Comparison of ENCODE assay signal across 21 mouse cellular contexts in the genomic region with DNA sequence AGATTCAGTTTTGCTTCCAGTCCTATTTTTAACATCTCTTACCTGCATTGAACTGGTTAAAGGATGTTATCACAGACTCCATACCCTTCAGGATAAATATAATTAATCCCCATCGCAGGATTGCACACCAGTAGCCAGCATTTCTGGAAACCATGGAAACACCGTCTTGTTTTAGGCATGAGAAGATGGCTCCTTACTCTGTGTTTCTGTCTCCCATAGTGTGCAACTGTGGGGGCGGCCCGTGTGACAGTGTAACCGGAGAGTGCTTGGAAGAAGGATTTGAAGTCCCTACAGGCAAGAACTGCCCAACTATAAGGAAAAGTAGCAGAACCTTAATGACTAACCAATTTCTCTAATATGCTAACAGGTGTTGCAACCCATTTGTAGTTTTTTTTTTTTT.
A peak's percentile ranks its signal among the peaks of the same experiment; 100 is the strongest.
DNase-seq lines count a peak whose midpoint lies in the region; ATAC-seq and TF ChIP-seq lines count a peak whose summit lies in the region.
"Had no signal": no experiment of that assay in that cellular context is flagged by ENCODE, and none has a peak within 500 bp of the region (broad histone marks: within the 10 kb centered on the region; RNA-seq: fewer than 3 reads in every experiment).

No protein-coding gene starts in this region.

- H3K9me3 ChIP-seq in heart, embryonic 11.5 days (replicated peaks; ENCODE audit: control insufficient read depth, low read length) = no peaks in the 10 kb centered on the region
- H3K9me3 ChIP-seq in midbrain, embryonic 11.5 days (ENCODE audit: control insufficient read depth, low read length) = no peaks in the 10 kb centered on the region
- H3K9me3 ChIP-seq: forebrain, embryonic 12.5 days; G1E; neural tube, embryonic 12.5 days; stomach, embryonic 15.5 days had no signal

- intact Hi-C loops in left cerebral cortex, adult 2 months (cut with DNase I) = loop anchor here (10.0 kb wide), 1 partner anchor 454 kb away; no protein-coding TSS in a partner anchor
- intact Hi-C loops in left cerebral cortex, postnatal 4 days (cut with DNase I) = no loop called here

- DNase-seq in heart, adult 11 months = peak; percentile 51
- peak; percentile 13 to 31 for DNase-seq in left cerebral cortex, adult 2 months (ENCODE audit: extremely low spot score in 1 of 2, low spot score in 2 of 2)
- no peak for DNase-seq in left cerebral cortex, postnatal 4 days
- peak; percentile 85 for DNase-seq in midbrain, embryonic 11.5 days (ENCODE audit: low spot score, missing footprints)
- peak; percentile 40 for DNase-seq in right cerebral cortex, postnatal 14 days
- DNase-seq in embryo, embryonic 9.5 days (ENCODE audit: extremely low spot score) = no peak
- no peak for DNase-seq in embryo, embryonic 10 days (ENCODE audit: low spot score)
- DNase-seq: adrenal gland, postnatal 25 days; cerebellum, adult 11-12 months; cerebellum, postnatal 36 days; gastrocnemius, postnatal 36 days; kidney, adult 2 months; kidney, postnatal 25 days; liver; lung, postnatal 10 days; thymus, adult 18-20 months had no signal

- no peaks in the 10 kb centered on the region for H3K4me1 ChIP-seq in heart, embryonic 11.5 days (ENCODE audit: control insufficient read depth, insufficient read depth, low read length)
- H3K4me1 ChIP-seq in midbrain, embryonic 11.5 days (ENCODE audit: control insufficient read depth, insufficient read depth, low read length) = peaks cover 7% of the 10 kb centered on the region
- H3K4me1 ChIP-seq: neural tube, embryonic 12.5 days; stomach, embryonic 15.5 days had no signal

- H3K4me3 ChIP-seq in heart, embryonic 11.5 days (ENCODE audit: low read depth, low read length) = no peak overlapping the region
- no peak overlapping the region for H3K4me3 ChIP-seq in left cerebral cortex, adult 2 months
- no peak overlapping the region for H3K4me3 ChIP-seq in midbrain, embryonic 11.5 days (ENCODE audit: low read depth, low read length)
- H3K4me3 ChIP-seq: forebrain, embryonic 12.5 days; neural tube, embryonic 12.5 days; stomach, embryonic 15.5 days had no signal

- no peak for ATAC-seq in heart, embryonic 11.5 days (replicated peaks; ENCODE audit: insufficient number of reproducible peaks, low FRiP score, low TSS enrichment)
- peak; percentile 46; the same call in 1 of the 2 replicates for ATAC-seq in midbrain, embryonic 11.5 days (ENCODE audit: low FRiP score)

- H3K9ac ChIP-seq in heart, embryonic 11.5 days (ENCODE audit: low read depth, low read length) = no peak overlapping the region
- H3K9ac ChIP-seq in midbrain, embryonic 11.5 days (ENCODE audit: low read length) = no peak overlapping the region
- H3K9ac ChIP-seq: forebrain, embryonic 12.5 days; neural tube, embryonic 12.5 days; stomach, embryonic 15.5 days had no signal

- 92% methylated on average over 5 of the region's 5 CpGs for WGBS in heart, embryonic 11.5 days (ENCODE audit: insufficient replicate concordance)
- 59% methylated on average over 5 of the region's 5 CpGs for WGBS in midbrain, embryonic 11.5 days

- no peaks in the 10 kb centered on the region for H3K27me3 ChIP-seq in heart, embryonic 11.5 days (ENCODE audit: control insufficient read depth, insufficient read depth, low read length)
- no peaks in the 10 kb centered on the region for H3K27me3 ChIP-seq in midbrain, embryonic 11.5 days (ENCODE audit: control insufficient read depth, insufficient read depth, low read length)
- H3K27me3 ChIP-seq: forebrain, embryonic 12.5 days; neural tube, embryonic 12.5 days; stomach, embryonic 15.5 days had no signal

- TF ChIP-seq CTCF in left cerebral cortex, adult 2 months (IDR thresholded peaks at IDR 0.05) = no peak

- H3K27ac ChIP-seq in heart, embryonic 11.5 days (ENCODE audit: low read depth, low read length) = no peak overlapping the region
- H3K27ac ChIP-seq in left cerebral cortex, adult 2 months = no peak overlapping the region
- no peak overlapping the region for H3K27ac ChIP-seq in midbrain, embryonic 11.5 days (ENCODE audit: low read depth, low read length)
- H3K27ac ChIP-seq: forebrain, embryonic 12.5 days; neural tube, embryonic 12.5 days; stomach, embryonic 15.5 days had no signal

- H3K36me3 ChIP-seq in heart, embryonic 11.5 days (ENCODE audit: control insufficient read depth, insufficient read depth, low read length) = peaks cover 17% of the 10 kb centered on the region
- no peaks in the 10 kb centered on the region for H3K36me3 ChIP-seq in midbrain, embryonic 11.5 days (ENCODE audit: control insufficient read depth, insufficient read depth, low read length)
- H3K36me3 ChIP-seq: forebrain, embryonic 12.5 days; G1E; neural tube, embryonic 12.5 days had no signal

- H3K4me2 ChIP-seq in heart, embryonic 11.5 days = no peak overlapping the region
- H3K4me2 ChIP-seq in midbrain, embryonic 11.5 days = no peak overlapping the region
- H3K4me2 ChIP-seq: forebrain, embryonic 12.5 days; neural tube, embryonic 12.5 days; stomach, embryonic 15.5 days had no signal

Comparison
In these comparisons a context has a peak if more than half of its experiments do, and no peak if none do; other contexts are left out.
1. DNase-seq: peak in heart, adult 11 months (single experiment), left cerebral cortex, adult 2 months (2 of 2), midbrain, embryonic 11.5 days (single experiment) and right cerebral cortex, postnatal 14 days (single experiment); none in left cerebral cortex, postnatal 4 days (single experiment), embryo, embryonic 9.5 days (single experiment) and embryo, embryonic 10 days (single experiment).